Mouse (Mus musculus) heart, embryonic 16.5 days (tissue): Measurements from ENCODE around the gene Nckap5. TPM values are rescaled to one million over a fixed set of nuclear protein-coding genes. Genes with fewer than 3 reads are reported as not detected.

Experiments
- ATAC-seq: fragments of 200-750 bp; cut with Nextera tagmentation; replicated peaks from 2 replicates; pipeline ENCODE4 v1.8.0; 2017; ENCODE audit warnings: moderate number of reproducible peaks; ENCODE audit not compliant: insufficient read depth, low FRiP score; ENCODE audit errors: extremely low read depth
- H3K27ac ChIP-seq: fragments of 300-500 bp; sonication (generic); 2 replicates; pipeline ENCODE4 v1.5.1; 2014; ENCODE audit warnings: mild to moderate bottlenecking, low read length, control low read depth, moderate library complexity
- H3K27me3 ChIP-seq: fragments of 300-500 bp; sonication (generic); 2 replicates; pipeline ENCODE4 v1.6.1; 2014; ENCODE audit warnings: low read length, mixed read lengths; ENCODE audit not compliant: control insufficient read depth, insufficient read depth
- H3K36me3 ChIP-seq: fragments of 300-500 bp; sonication (generic); 2 replicates; pipeline ENCODE4 v1.6.1; 2014; ENCODE audit not compliant: control insufficient read depth, insufficient read depth
- H3K4me1 ChIP-seq: fragments of 300-500 bp; sonication (generic); 2 replicates; pipeline ENCODE4 v1.6.1; 2014; ENCODE audit warnings: low read length, mixed read lengths; ENCODE audit not compliant: control insufficient read depth, insufficient read depth
- H3K4me2 ChIP-seq: fragments of 300-500 bp; sonication (generic); 2 replicates; pipeline ENCODE4 v1.6.1; 2014; ENCODE audit warnings: low read depth, mild to moderate bottlenecking, control low read depth, low read length
- H3K4me3 ChIP-seq: fragments of 300-500 bp; sonication (generic); 2 replicates; pipeline ENCODE4 v1.5.1; 2014; ENCODE audit warnings: mild to moderate bottlenecking, control low read depth, low read length
- H3K9ac ChIP-seq: fragments of 300-500 bp; sonication (generic); 2 replicates; pipeline ENCODE4 v1.6.1; 2014; ENCODE audit warnings: low read length, control low read depth
- H3K9me3 ChIP-seq: fragments of 300-500 bp; sonication (generic); replicated peaks from 2 replicates; pipeline ENCODE4 v1.6.1; 2016; ENCODE audit warnings: low read length; ENCODE audit not compliant: control insufficient read depth
- WGBS: fragments of 180-500 bp; shearing (Covaris S2); extraction: QIAGEN DNeasy Blood & Tissue Kit; methylation state at CpG from one replicate; pipeline ENCODE4 v1.1.7; 2014; 5-methylcytosine and 5-hydroxymethylcytosine counted together
- polyA plus RNA-seq: library from polyadenylated mRNA; unstranded; fragments of >200 nt; fragmentation: Nextera tagmentation; extraction: Ambion mirVana; gene quantifications from 2 replicates; pipeline ENCODE4 v1.2.1, GENCODE M21; 2015

The Nckap5 gene
- polyA plus RNA-seq, 1 experiment from 2014 or later = 8.0 TPM

- no peak for ATAC-seq
- 89% methylated on average over 7 of the region's 7 CpGs for WGBS
- no peak overlapping the region for H3K4me3 ChIP-seq
Measured at GRCm38 (mm10) chr1:126253934-126254333, 576.7 kb downstream of the Nckap5 start.

GRCm38 (mm10) chr1:126233196-126233595 is 597.4 kb downstream of the Nckap5 start:
- Histone ChIP-seq H3K4me2 (no peak overlapping the region), H3K36me3 (no peaks in the 10 kb centered on the region), H3K27me3 (no peaks in the 10 kb centered on the region), H3K9ac (no peak overlapping the region), H3K4me3 (no peak overlapping the region), H3K27ac (no peak overlapping the region), H3K4me1 (no peaks in the 10 kb centered on the region), H3K9me3 (no peaks in the 10 kb centered on the region)
- no peak for ATAC-seq
- WGBS = 59% methylated on average over 4 of the region's 4 CpGs

More at GRCm38 (mm10) chr1:126253934-126254333, 576.7 kb downstream of the Nckap5 start:
- H3K36me3 ChIP-seq = no peaks in the 10 kb centered on the region
- no peak overlapping the region for H3K9ac ChIP-seq
- H3K4me2 ChIP-seq = no peak overlapping the region
- H3K9me3 ChIP-seq = no peaks in the 10 kb centered on the region
- H3K4me1 ChIP-seq = no peaks in the 10 kb centered on the region
- H3K27me3 ChIP-seq = no peaks in the 10 kb centered on the region
- no peak overlapping the region for H3K27ac ChIP-seq

GRCm38 (mm10) chr1:126231199-126231598 is 599.4 kb downstream of the Nckap5 start:
- H3K9ac ChIP-seq = no peak overlapping the region
- no peaks in the 10 kb centered on the region for H3K36me3 ChIP-seq
- H3K4me2 ChIP-seq = no peak overlapping the region
- no peaks in the 10 kb centered on the region for H3K27me3 ChIP-seq
- 78% methylated on average over 9 of the region's 9 CpGs for WGBS
- no peaks in the 10 kb centered on the region for H3K4me1 ChIP-seq
- H3K27ac ChIP-seq = no peak overlapping the region
- no peak overlapping the region for H3K4me3 ChIP-seq
- no peak for ATAC-seq
- no peaks in the 10 kb centered on the region for H3K9me3 ChIP-seq

- Histone ChIP-seq H3K9me3 (no peaks in the 10 kb centered on the region), H3K4me3 (no peak overlapping the region), H3K4me1 (no peaks in the 10 kb centered on the region), H3K36me3 (no peaks in the 10 kb centered on the region), H3K27me3 (no peaks in the 10 kb centered on the region), H3K9ac (no peak overlapping the region), H3K27ac (no peak overlapping the region), H3K4me2 (no peak overlapping the region)
- 62% methylated on average over 6 of the region's 6 CpGs for WGBS
- no peak for ATAC-seq
Measured at GRCm38 (mm10) chr1:126210212-126210611, 620.4 kb downstream of the Nckap5 start.

GRCm38 (mm10) chr1:126209743-126210142 is 620.9 kb downstream of the Nckap5 start:
- 84% methylated on average over 5 of the region's 5 CpGs for WGBS
- Histone ChIP-seq H3K36me3 (no peaks in the 10 kb centered on the region), H3K27me3 (no peaks in the 10 kb centered on the region), H3K9ac (no peak overlapping the region), H3K9me3 (no peaks in the 10 kb centered on the region), H3K4me1 (no peaks in the 10 kb centered on the region), H3K4me2 (no peak overlapping the region), H3K4me3 (no peak overlapping the region), H3K27ac (no peak overlapping the region)
- no peak for ATAC-seq

- ATAC-seq = no peak
- Histone ChIP-seq H3K9ac (no peak overlapping the region), H3K36me3 (no peaks in the 10 kb centered on the region), H3K4me3 (no peak overlapping the region), H3K9me3 (no peaks in the 10 kb centered on the region), H3K4me1 (no peaks in the 10 kb centered on the region), H3K27me3 (no peaks in the 10 kb centered on the region), H3K4me2 (no peak overlapping the region), H3K27ac (no peak overlapping the region)
- 77% methylated on average over 7 of the region's 7 CpGs for WGBS
Measured at GRCm38 (mm10) chr1:126209131-126209530, 621.5 kb downstream of the Nckap5 start.

- Histone ChIP-seq H3K4me3 (no peak overlapping the region), H3K4me1 (no peaks in the 10 kb centered on the region), H3K27ac (no peak overlapping the region), H3K36me3 (no peaks in the 10 kb centered on the region), H3K9me3 (no peaks in the 10 kb centered on the region), H3K27me3 (no peaks in the 10 kb centered on the region), H3K4me2 (no peak overlapping the region), H3K9ac (no peak overlapping the region)
- ATAC-seq = no peak
Measured at GRCm38 (mm10) chr1:126196937-126197336, 633.7 kb downstream of the Nckap5 start.

GRCm38 (mm10) chr1:126190353-126190752 is 640.2 kb downstream of the Nckap5 start:
- Histone ChIP-seq H3K4me1 (no peaks in the 10 kb centered on the region), H3K9ac (no peak overlapping the region), H3K36me3 (no peaks in the 10 kb centered on the region), H3K27ac (no peak overlapping the region), H3K27me3 (no peaks in the 10 kb centered on the region), H3K4me2 (no peak overlapping the region), H3K4me3 (no peak overlapping the region), H3K9me3 (no peaks in the 10 kb centered on the region)
- no peak for ATAC-seq
- 62% methylated on average over 4 of the region's 4 CpGs for WGBS

GRCm38 (mm10) chr1:126183751-126184150 is 646.8 kb downstream of the Nckap5 start:
- Histone ChIP-seq H3K36me3 (no peaks in the 10 kb centered on the region), H3K9me3 (no peaks in the 10 kb centered on the region), H3K9ac (no peak overlapping the region), H3K27me3 (no peaks in the 10 kb centered on the region), H3K27ac (no peak overlapping the region), H3K4me2 (no peak overlapping the region), H3K4me1 (no peaks in the 10 kb centered on the region), H3K4me3 (no peak overlapping the region)
- ATAC-seq = no peak
- 87% methylated on average over 7 of the region's 7 CpGs for WGBS

- H3K36me3 ChIP-seq = no peaks in the 10 kb centered on the region
- 83% methylated on average over 1 of the region's 1 CpGs for WGBS
- no peak overlapping the region for H3K4me2 ChIP-seq
- H3K9me3 ChIP-seq = no peaks in the 10 kb centered on the region
- no peaks in the 10 kb centered on the region for H3K27me3 ChIP-seq
- H3K4me3 ChIP-seq = no peak overlapping the region
- H3K4me1 ChIP-seq = no peaks in the 10 kb centered on the region
- no peak for ATAC-seq
- H3K27ac ChIP-seq = no peak overlapping the region
- H3K9ac ChIP-seq = no peak overlapping the region
Measured at GRCm38 (mm10) chr1:126168579-126168978, 662.0 kb downstream of the Nckap5 start.
